Mouse (Mus musculus): Measurements from ENCODE around the gene Aff4.

GRCm38 (mm10) chr11:53336182-53336571, 14.5 kb upstream of the Aff4 start:
- TF ChIP-seq CTCF (IDR thresholded peaks at IDR 0.05; ENCODE audit: low read depth, low read length) = no peak
- TF ChIP-seq POLR2A (IDR thresholded peaks at IDR 0.05; ENCODE audit: borderline replicate concordance, low read depth, low read length) = no peak

All from bone marrow macrophage, adult 2 months (primary cell).